Mouse (Mus musculus): ENCODE measurements at regions not wholly inside any gene's neighbourhood (a gene's known extent, or its start where the extent isn't known, plus 50 kb on each side); places are given as distances from the start of the nearest gene placed in this dataset.

- no peak for DNase-seq (ENCODE audit: low spot score)
Observed at GRCm38 (mm10) chr1:163650577-163651180, 74.4 kb downstream of the Mettl11b start.

DNA sequence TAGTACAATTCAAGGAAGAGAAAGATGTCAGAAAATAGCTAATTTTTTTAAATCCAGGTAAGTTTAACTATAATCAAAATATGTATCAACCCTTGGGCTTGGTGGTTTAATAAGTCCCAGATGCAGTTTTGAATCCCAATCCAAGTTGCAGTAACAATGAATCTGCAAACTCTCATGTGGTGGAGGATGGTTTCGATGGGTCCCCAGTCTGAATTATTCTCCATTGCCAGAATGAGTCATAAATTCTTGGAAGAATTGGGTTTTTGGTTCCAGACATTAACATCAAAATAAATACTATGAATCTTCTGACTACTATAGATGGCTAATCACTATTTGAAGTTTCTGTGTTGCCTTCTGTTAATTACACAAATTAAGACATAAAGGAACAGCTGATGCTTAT is 82.9 kb downstream of the Mettl11b start:
- no peak for DNase-seq (ENCODE audit: low spot score)

DNA sequence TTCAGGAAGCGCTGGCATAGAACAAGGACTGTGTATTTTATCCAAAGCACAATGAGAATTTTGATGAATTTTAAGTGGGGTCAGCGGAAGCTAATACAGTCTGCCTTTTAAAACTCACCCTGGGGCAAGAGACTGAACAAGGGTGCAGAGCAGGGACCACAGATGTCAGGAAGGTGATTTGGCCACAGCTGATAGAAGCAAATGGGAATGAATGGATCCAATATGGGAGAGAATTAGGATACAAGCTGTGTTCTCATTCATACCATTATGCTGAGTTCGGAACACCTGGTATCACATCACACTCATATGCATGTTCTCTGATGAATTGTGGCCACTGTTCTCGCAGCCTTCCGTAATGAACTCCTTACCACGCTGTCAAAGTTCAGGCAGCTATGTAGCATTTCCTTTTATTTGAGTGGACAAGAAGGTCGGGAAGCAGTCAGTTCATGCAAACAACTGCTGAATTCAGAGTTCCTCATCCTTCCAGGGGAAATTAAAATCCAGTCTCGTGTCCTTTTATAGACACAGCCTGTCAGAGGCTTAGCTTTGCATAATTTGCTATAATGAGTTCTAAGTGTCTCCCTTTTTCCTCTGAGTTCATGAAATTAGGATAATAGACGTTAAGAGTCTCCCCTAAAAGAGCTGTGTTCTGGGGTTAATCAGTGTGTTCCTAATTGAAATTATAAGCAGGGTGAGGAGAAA is 84.4 kb downstream of the Mettl11b start:
- DNase-seq (ENCODE audit: low spot score), result no peak

DNA sequence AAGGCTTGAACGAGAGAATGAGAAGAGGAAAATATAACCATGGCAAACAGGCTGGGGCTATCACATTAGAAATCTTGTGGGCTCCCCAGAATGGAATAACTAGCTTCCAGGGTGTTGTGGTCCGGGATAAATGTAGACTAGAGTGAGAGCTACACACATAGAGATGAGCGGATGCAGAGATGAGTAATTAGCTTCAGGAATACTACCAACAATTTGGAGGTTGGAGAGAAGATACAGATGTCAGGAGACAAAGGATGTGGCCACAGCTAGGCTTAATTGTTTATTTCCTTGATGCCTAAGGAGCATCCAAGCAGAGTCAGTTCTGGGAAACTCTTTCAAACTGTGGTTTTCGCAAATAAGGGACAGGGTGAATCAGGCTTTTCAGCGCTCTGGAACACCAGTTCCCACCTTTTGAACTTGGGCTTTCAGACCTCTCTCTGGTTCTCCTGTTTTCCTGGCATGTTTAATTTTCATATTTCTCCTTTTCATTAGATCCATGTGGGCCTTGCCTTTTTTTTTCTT is 94.7 kb downstream of the Mettl11b start:
- no peak for DNase-seq (ENCODE audit: low spot score)

DNA sequence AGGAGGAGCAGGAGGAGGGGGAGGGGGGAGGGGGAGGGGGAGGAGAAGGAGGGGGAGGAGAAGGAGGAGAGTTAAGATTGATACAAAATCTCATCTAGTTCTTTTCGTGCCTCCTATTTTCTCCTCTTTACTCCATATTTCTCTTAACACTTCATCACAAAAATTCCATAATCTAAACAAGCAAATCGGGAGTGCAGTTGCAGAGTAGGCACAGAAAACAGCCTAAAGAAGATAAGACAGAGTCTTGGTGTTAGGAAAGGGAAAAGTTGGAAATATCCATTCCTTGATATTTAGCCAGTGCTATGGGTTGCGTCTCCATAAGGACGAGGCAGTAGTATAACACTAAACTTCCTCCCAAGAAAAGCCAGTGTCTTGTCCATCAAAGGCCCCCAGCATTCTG is 100.1 kb downstream of the Mettl11b start:
- DNase-seq (ENCODE audit: low spot score), result no peak

DNA sequence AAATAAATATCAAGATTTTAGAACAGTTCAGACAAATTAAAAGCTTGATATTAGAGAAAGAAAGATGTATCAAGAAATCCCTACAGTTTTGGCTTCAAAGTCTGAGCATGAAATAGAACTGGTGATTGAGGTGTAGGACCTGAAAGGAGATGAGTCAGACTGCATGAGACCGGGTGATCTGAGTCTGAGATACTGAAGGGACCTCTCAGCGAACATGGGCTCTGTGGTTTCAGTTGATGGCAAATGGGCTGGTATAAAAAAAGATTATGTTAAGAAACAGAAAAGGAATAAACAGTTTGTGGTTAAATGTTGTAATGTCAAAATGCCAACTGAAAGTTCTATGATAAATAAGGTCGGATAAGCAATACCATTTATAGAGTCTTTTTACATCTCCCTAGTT is 103.7 kb downstream of the Mettl11b start:
- DNase-seq (ENCODE audit: low spot score), result no peak

- DNase-seq (ENCODE audit: low spot score), result no peak
Observed at GRCm38 (mm10) chr1:163619831-163620230, 105.2 kb downstream of the Mettl11b start.

DNA sequence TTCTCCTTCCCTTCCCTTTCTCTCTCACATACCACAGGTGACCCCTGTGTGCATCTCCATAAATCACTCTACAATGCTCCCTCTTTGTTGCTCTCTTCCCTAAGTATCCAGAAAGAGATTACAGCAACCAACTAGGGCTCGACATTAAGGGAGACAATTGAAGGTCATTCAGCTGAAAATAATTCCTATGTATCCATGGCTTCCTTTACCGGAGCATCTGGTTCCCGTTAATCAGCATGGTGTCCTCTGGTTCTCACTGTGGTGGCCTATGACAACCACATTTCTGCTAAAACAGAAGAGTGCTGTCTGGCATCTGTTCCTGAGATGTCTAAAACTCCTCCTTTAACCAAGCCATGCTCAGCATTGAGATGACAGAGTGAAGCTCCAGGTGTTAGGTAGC is 106.9 kb downstream of the Mettl11b start:
- no peak for DNase-seq (ENCODE audit: low spot score)

DNA sequence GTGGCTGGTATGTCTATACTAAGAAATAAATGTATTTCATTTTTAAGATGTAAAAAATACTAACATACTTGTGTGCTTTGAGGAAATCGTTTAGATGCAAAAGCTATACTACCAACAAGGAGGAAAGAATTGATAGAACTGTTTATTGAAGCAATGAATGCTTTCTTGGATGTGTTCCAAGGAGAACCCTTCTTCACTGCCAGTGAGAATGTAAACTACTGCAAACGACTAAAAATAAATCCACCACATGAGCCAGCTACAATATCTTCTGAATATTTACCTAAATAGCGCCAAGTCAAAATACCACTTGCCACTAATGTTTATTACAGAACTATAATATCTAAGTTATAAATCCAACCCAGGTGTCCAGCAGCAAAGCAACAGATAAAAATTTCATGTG is 108.4 kb downstream of the Mettl11b start:
- no peak for DNase-seq (ENCODE audit: low spot score)

GRCm38 (mm10) chr1:163608429-163608828 is 116.6 kb downstream of the Mettl11b start:
- DNase-seq (ENCODE audit: low spot score), result no peak

DNA sequence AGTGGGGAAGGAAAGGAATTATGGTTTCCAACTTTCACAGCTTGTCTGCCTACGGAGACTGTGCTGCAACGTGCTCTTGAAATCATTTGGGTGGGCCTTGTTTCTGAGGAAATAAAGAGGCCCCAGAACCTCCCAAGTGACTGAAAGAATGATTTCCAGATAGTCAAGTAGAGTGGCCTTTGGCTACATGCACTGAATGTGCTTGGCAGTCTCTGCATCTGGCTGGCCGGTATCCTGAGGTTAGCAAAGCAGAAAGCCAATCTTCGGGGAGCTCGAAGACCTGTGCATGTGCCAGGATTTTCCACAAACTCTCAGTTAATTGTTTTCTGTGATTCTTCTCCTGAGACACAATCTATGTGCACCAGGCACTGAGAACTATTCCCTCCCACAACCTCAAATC is 117.3 kb downstream of the Mettl11b start:
- DNase-seq (ENCODE audit: low spot score), result no peak

DNA sequence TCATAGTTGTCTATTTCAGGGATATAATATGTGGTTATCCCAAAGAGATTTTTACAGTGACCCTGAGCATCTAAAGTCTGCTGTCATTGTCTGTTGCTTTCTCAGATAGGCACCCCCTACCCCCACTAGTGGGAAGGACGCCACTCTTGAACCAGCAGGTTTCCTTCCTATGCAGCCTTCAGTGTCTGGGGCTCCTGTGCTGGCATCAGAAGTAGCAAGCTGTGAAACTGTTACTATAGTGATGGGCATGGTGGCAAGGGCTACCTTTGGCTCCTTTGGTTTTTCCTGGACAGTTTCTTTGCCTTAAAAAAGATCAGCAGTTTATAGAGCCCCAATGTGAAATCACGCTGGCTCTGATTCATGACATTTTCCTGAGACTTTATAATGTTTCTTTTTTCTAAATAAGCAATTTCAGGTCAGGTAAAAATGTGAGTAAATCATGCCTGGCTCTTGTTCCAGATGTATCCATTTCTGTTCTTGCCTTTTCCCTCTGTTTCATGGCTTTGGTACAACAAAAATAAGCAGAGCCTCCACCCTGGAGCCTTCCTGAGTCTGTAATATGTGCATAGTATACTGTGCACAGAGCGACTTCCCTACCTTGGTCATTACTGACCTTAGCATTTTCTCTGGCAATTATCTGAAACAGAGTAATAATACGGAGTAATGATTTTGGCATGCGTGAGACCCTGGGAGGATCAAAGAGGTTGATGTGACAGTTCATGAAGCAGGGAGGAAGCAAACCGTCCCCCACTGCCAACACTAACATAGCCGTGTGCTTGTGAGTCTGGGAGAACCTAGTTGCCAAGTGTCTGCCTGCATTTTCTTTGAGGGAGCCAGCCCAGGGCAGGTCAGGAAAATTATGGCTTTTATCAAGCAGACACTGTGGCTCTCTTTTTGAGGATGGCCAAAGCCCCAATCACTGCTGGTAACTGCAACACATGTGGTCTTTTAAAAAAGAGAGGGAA is 124.8 kb downstream of the Mettl11b start:
- DNase-seq (ENCODE audit: low spot score), result no peak

- no peak for DNase-seq (ENCODE audit: low spot score)
Observed at GRCm38 (mm10) chr1:163576411-163576810, 148.6 kb downstream of the Mettl11b start.

DNA sequence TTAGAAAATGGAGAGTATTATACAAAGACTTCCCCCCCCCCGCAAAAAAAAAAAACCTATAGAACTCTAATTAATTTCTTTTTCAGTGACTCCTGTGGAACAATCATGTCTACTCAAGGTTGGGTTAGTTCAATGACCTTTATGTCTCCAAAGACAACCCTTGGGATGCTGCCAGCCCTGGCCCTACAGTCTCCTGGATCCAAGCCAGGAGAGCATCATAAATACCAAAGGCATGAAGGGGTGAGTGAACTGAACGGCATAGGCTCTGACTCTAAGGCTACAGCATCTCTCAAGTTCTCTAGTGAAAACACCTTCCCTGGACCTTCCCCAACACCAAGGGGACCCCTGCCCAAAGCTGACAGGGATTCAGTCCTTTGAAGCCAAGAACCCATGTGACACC is 149.4 kb downstream of the Mettl11b start:
- DNase-seq (ENCODE audit: low spot score), result no peak

- DNase-seq (ENCODE audit: low spot score), result no peak
Observed at GRCm38 (mm10) chr1:163574409-163575161, 150.4 kb downstream of the Mettl11b start.

- no peak for DNase-seq (ENCODE audit: low spot score)
Observed at GRCm38 (mm10) chr1:163573533-163573932, 151.5 kb downstream of the Mettl11b start.

DNA sequence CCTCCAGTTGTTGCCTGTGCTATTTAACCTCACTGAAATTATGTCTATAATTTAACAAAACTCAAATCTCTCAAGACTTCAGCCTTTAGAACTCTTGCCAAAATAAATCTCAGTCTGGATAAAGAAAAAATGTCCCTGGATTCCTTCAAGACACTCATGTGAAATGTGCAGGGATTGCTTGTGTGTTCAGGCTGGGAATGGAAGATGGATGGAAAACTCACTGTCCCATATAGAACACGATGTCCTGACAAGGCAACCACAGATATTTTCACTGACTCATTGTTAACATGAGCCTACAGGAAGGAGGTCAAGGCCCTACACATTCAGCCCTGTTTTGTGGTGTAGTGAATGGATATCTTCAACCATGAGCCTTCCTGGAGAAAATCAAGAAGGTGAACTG is 160.3 kb upstream of the Gorab start:
- no peak for DNase-seq (ENCODE audit: low spot score)

- no peak for DNase-seq (ENCODE audit: low spot score)
Observed at GRCm38 (mm10) chr1:163563064-163563463, 159.6 kb upstream of the Gorab start.

- peak; percentile 36 for DNase-seq (ENCODE audit: low spot score)
Observed at GRCm38 (mm10) chr1:163562166-163562733, 158.8 kb upstream of the Gorab start.

DNA sequence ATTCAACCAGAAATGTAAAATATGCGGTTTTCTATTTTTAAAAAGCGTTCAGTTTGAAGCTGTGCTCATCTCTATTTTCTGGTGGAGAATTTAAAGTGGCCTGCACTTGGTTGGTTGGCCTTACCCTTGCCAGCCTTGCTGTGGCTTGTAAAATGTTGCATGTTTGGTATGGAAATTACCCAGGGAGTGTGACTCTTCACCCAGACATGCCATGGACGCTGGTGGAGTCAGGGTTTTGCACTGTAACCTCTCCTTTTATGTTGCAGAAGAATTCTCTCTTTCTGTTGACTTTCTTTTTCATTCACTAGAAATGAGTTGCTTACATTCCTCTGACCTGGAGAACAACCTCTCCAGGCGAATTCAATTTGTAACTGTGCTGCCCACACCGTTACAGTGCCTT is 157.5 kb upstream of the Gorab start:
- no peak for DNase-seq (ENCODE audit: low spot score)

DNA sequence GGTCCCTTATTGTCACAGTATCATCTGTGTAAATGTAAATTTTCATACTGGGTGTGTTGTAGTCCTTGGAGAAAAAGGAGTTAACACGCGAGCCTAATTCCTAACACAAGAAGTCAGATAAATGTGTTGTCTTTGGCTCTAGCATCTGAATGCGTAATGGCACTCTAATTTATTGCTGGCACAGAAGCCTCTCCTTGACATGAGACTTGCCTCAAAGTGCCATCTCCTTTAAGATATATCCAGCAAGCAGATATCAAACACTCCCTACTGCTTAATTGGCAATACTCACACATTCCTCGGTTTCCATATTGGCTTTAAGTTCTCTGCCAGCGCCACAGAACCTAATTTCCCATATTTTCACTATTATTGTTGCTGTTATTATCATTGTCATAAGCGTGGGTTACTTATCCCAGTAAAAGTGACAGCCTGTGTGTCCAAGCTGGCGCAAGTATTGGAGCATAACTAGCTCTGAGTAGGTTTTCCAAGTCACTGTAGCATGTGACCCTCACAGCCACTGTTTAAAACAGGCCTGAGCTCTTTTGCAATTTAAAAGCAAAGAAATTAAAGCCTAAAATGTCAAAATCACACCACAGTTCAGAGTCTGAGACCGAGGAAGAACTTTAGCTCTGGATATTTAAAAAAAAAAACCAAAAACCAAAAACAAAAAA is 156.9 kb upstream of the Gorab start:
- DNase-seq (ENCODE audit: low spot score), result no peak
